Mouse (Mus musculus) megakaryocyte, embryonic 14.5 days (primary cell): ENCODE measurements around the gene 4933415A04Rik.

Source experiments
- FLI1 ChIP-seq: IDR thresholded peaks from 2 replicates; pipeline ENCODE4 v1.6.1; 2012; ENCODE audit warnings: low read length, inconsistent platforms, mixed read lengths
- GATA1 ChIP-seq: IDR thresholded peaks from 3 replicates; pipeline ENCODE4 v1.6.1; 2012; ENCODE audit warnings: mixed read lengths, low read length, inconsistent platforms, borderline replicate concordance

DNA sequence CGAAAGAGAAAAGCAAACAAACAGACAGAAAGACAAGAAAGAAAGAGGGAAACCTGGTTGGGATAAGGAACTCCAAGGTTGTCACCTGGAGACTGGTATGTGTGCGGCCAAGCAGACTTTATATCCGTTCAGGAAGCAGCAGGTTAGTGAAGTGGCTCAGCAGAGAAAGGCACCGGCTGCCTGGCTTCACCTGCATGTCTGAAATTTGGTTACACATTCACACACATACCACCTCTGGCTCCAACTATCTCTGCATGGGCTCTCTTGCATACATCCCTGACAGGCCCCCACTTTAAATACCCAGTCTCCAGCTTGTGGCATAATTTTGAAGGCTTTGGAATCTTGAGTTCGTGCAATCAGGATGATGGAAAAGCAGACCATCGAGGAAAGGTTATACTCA, 19.0 kb downstream of the 4933415A04Rik start:
- TF ChIP-seq GATA1 (no peak), FLI1 (no peak)
